Mouse (Mus musculus): ENCODE results near the gene Lad1. TPM values are rescaled to one million over a fixed set of nuclear protein-coding genes. Genes with fewer than 3 reads are reported as not detected.

The Lad1 gene
- total and polyA plus RNA-seq, 2 experiments from 2014 or later, result 0.21 to 0.40 TPM

DNA sequence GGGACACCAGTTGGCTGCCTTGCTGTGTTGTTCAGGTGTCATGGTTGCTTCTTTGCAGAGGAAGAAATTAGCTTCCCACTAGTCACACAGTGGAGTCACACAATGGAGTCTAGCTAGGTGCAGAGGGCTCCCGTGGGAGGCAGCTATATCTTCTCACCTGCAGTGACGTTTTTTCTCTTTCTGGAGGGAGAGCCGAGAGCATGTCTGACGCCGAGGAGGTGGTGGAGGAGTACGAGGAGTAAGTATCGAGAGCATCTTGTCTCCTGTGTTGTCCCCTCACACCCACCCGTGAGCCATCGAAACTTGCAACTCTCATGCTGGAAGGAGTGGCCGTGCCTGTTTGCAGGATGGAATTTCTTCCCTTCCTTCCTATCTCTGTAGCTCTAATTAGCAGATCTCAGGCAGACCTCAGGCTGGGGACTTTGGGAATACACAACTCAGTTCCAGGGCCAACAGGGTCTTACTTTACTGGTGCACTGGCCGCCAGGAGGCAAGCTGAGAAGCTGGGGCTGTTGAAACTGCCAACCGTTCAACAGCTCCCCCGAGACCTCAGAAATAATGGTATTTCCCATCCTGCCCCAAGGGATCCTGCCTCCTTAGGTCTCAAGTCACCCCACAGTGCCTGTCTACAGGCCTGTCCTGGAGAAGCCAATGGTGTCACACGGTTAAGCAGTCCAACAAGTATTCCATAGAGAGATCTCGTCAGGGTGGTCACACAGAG lies 22.4 kb downstream of the Lad1 start:
- no peaks in the 10 kb centered on the region for H3K36me3 ChIP-seq (ENCODE audit: insufficient read depth, low read length)
- WGBS, result 68% methylated on average over 15 of the region's 15 CpGs
- H3K27me3 ChIP-seq (ENCODE audit: insufficient read depth, low read length), result no peaks in the 10 kb centered on the region
- H3K4me3 ChIP-seq (ENCODE audit: low read length), result no peak overlapping the region
- H3K27ac ChIP-seq, result no peak overlapping the region
- TF ChIP-seq CTCF (IDR thresholded peaks at IDR 0.05; ENCODE audit: low read depth), result no peak
- H3K4me1 ChIP-seq (ENCODE audit: insufficient read depth, low read length), result no peaks in the 10 kb centered on the region
- no peak overlapping the region for H3K9ac ChIP-seq (replicated peaks; ENCODE audit: low read length)
- H3K9me3 ChIP-seq (ENCODE audit: low read length), result no peaks in the 10 kb centered on the region
- no peak for DNase-seq (ENCODE audit: low spot score)
- ATAC-seq, result no peak
- H3K4me2 ChIP-seq (ENCODE audit: low read depth, low read length), result no peak overlapping the region

DNA sequence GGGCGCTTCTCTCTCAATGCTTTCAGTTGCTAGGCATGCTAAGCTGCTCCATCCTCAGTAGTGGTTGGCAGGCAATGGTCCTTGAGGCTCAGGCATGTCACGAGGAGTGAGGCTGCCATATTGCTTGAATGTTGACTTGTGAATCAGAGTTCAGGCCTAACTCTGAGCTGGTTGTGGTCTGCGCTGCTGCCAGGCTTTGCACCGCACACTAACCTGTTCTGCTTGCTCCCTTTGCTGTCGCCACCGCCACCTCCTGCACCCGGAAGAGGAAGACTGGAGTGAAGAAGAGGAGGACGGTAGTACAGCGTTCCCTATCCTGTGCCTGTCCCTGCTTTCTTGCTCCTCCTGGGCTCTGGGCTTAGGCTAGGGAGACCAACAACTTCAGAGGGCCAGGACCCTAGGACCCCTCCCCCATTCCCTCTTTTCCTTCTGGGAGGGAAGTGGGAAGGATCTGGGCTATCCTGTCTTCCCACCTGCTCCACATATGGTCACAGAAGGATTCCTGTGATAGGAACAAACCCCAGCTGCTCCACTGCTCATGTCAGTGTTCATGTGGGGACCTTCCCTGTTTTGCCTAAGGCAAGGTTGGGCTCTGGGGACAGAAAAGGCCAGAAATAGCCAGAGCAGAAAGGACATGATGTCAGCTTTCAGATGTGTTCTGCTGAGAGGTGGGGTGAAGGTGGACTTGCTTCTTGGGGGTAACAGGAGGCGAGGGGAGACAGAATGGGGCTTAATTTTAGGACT lies 25.3 kb downstream of the Lad1 start:
- no peak for TF ChIP-seq CTCF (IDR thresholded peaks at IDR 0.05; ENCODE audit: low read depth)
- Histone ChIP-seq H3K4me3 (ENCODE audit: low read length) (no peak overlapping the region), H3K27ac (no peak overlapping the region), H3K9me3 (ENCODE audit: low read length) (no peaks in the 10 kb centered on the region), H3K27me3 (ENCODE audit: insufficient read depth, low read length) (no peaks in the 10 kb centered on the region), H3K36me3 (ENCODE audit: insufficient read depth, low read length) (no peaks in the 10 kb centered on the region), H3K4me2 (ENCODE audit: low read depth, low read length) (no peak overlapping the region), H3K4me1 (ENCODE audit: insufficient read depth, low read length) (no peaks in the 10 kb centered on the region), H3K9ac (replicated peaks; ENCODE audit: low read length) (no peak overlapping the region)
- ATAC-seq, result no peak
- WGBS, result 87% methylated on average over 10 of the region's 10 CpGs
- DNase-seq (ENCODE audit: low spot score), result no peak

DNA sequence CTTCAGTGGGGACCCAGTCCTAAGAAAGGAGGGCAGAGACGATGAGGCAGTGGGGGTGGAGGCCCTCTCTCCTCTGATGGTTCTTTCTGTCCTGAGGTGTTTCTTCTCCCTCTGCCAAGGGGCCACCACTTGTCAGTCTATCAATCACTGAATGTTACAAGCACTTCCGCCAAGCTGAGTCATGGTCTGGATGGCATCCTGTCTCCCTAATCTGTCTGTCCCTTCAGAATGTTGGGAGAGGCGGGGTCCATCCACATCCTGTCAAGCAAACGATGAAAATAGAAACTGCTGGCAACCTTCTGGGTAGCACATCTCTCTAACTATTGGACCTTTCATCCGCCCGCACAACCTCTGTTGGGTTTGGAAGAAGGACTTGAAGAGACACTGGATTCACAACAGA lies 26.1 kb downstream of the Lad1 start:
- no peak for TF ChIP-seq CTCF (IDR thresholded peaks at IDR 0.05; ENCODE audit: low read depth)
- Histone ChIP-seq H3K4me2 (ENCODE audit: low read depth, low read length) (no peak overlapping the region), H3K27me3 (ENCODE audit: insufficient read depth, low read length) (no peaks in the 10 kb centered on the region), H3K27ac (no peak overlapping the region), H3K4me1 (ENCODE audit: insufficient read depth, low read length) (no peaks in the 10 kb centered on the region), H3K9ac (replicated peaks; ENCODE audit: low read length) (no peak overlapping the region), H3K9me3 (ENCODE audit: low read length) (no peaks in the 10 kb centered on the region), H3K4me3 (ENCODE audit: low read length) (no peak overlapping the region), H3K36me3 (ENCODE audit: insufficient read depth, low read length) (no peaks in the 10 kb centered on the region)
- ATAC-seq, result no peak
- no peak for DNase-seq (ENCODE audit: low spot score)
- 72% methylated on average over 6 of the region's 6 CpGs for WGBS

DNA sequence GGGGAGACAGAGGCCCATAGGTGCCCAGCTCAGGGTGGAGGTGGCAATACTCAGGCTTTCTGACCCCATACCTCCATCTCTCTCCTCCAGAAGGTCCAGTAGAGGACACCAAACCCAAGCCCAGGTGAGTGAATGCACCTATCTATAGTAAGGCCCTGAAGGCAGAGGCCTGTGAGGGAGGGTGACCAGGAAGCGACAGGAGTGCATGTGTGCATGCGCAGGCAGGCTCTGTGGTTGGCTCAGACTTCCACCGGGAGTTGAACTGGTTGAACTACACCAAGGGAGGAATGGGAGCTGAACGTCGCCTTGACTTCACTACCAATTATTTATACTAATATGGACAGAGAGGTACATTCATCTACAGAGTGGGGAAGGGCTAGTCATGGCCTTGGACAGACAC lies 28.2 kb downstream of the Lad1 start:
- H3K4me1 ChIP-seq (ENCODE audit: insufficient read depth, low read length), result peaks cover 1% of the 10 kb centered on the region; the same call in 1 of the 2 replicates
- no peak overlapping the region for H3K27ac ChIP-seq
- no peak overlapping the region for H3K4me2 ChIP-seq (ENCODE audit: low read depth, low read length)
- H3K9ac ChIP-seq (replicated peaks; ENCODE audit: low read length), result no peak overlapping the region
- ATAC-seq (no peak), DNase-seq (ENCODE audit: low spot score) (no peak)
- no peak overlapping the region for H3K4me3 ChIP-seq (ENCODE audit: low read length)
- no peaks in the 10 kb centered on the region for H3K27me3 ChIP-seq (ENCODE audit: insufficient read depth, low read length)
- no peaks in the 10 kb centered on the region for H3K36me3 ChIP-seq (ENCODE audit: insufficient read depth, low read length)
- WGBS, result 78% methylated on average over 5 of the region's 5 CpGs
- TF ChIP-seq CTCF (IDR thresholded peaks at IDR 0.05; ENCODE audit: low read depth), result no peak
- H3K9me3 ChIP-seq (ENCODE audit: low read length), result no peaks in the 10 kb centered on the region

DNA sequence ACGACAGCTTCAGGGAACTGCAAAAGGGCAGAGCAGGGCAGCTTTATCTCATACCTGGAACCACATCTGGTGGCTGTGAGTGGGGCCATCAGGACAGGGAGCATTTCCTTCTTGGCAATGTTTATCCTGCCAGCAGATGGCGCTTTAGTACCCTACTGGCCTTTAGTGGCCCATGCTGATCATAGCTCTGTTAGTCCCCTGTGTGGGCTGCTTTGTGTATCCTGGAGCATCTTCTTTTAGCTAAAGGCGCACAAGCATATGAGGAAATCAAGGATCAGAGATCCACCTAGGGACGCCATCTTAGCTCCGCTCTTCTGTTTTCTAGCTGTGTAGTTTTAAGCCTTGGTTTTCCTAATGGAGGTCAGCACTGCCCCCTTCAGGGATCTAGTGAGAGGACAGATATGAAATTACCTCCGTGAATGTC lies 28.8 kb downstream of the Lad1 start:
- peak; percentile 69 for TF ChIP-seq CTCF (IDR thresholded peaks at IDR 0.05; ENCODE audit: low read depth)
- no peak overlapping the region for H3K9ac ChIP-seq (replicated peaks; ENCODE audit: low read length)
- H3K4me2 ChIP-seq (ENCODE audit: low read depth, low read length), result no peak overlapping the region
- H3K9me3 ChIP-seq (ENCODE audit: low read length), result no peaks in the 10 kb centered on the region
- H3K4me3 ChIP-seq (ENCODE audit: low read length), result no peak overlapping the region
- no peaks in the 10 kb centered on the region for H3K36me3 ChIP-seq (ENCODE audit: insufficient read depth, low read length)
- H3K4me1 ChIP-seq (ENCODE audit: insufficient read depth, low read length), result peaks cover 6% of the 10 kb centered on the region; the same call in 1 of the 2 replicates
- ATAC-seq (0 out of 2 replicates have a peak, but pooled peaks have one; percentile 39), DNase-seq (ENCODE audit: low spot score) (peak; percentile 56)
- no peaks in the 10 kb centered on the region for H3K27me3 ChIP-seq (ENCODE audit: insufficient read depth, low read length)
- 36% methylated on average over 6 of the region's 6 CpGs for WGBS
- H3K27ac ChIP-seq, result no peak overlapping the region

- DNase-seq (ENCODE audit: low spot score) (no peak), ATAC-seq (no peak)
- H3K4me1 ChIP-seq (ENCODE audit: insufficient read depth, low read length), result peaks cover 6% of the 10 kb centered on the region; the same call in 1 of the 2 replicates
- no peak overlapping the region for H3K27ac ChIP-seq
- H3K27me3 ChIP-seq (ENCODE audit: insufficient read depth, low read length), result no peaks in the 10 kb centered on the region
- H3K4me2 ChIP-seq (ENCODE audit: low read depth, low read length), result no peak overlapping the region
- no peak overlapping the region for H3K4me3 ChIP-seq (ENCODE audit: low read length)
- WGBS, result 71% methylated on average over 17 of the region's 17 CpGs
- no peak overlapping the region for H3K9ac ChIP-seq (replicated peaks; ENCODE audit: low read length)
- H3K36me3 ChIP-seq (ENCODE audit: insufficient read depth, low read length), result no peaks in the 10 kb centered on the region
- no peak for TF ChIP-seq CTCF (IDR thresholded peaks at IDR 0.05; ENCODE audit: low read depth)
- H3K9me3 ChIP-seq (ENCODE audit: low read length), result no peaks in the 10 kb centered on the region
Measured at GRCm38 (mm10) chr1:135847611-135848351, 29.4 kb downstream of the Lad1 start.

All from hindbrain, postnatal 0 days (tissue).